Mouse (Mus musculus) embryonic facial prominence, embryonic 14.5 days (tissue): ENCODE results near the gene Cyp2d22. TPM values are rescaled to one million over a fixed set of nuclear protein-coding genes. Genes with fewer than 3 reads are reported as not detected.

Experiments
- ATAC-seq: fragments of 200-750 bp; cut with Nextera tagmentation; 2 replicates; pipeline ENCODE4 v1.8.0; 2017; ENCODE audit warnings: low read depth, moderate number of reproducible peaks, moderate TSS enrichment
- DNase-seq: peaks from one replicate; pipeline ENCODE4 v3.0.0-alpha.2; 2015; ENCODE audit warnings: low spot score
- H3K27ac ChIP-seq: fragments of 300-500 bp; sonication (generic); replicated peaks from 2 replicates; pipeline ENCODE4 v1.5.1; 2014; ENCODE audit warnings: low read depth, mild to moderate bottlenecking, low read length, moderate library complexity
- H3K27me3 ChIP-seq: fragments of 300-500 bp; sonication (generic); replicated peaks from 2 replicates; pipeline ENCODE4 v1.6.1; 2014; ENCODE audit warnings: low read length; ENCODE audit not compliant: control insufficient read depth, insufficient read depth
- H3K36me3 ChIP-seq: fragments of 300-500 bp; sonication (generic); 2 replicates; pipeline ENCODE4 v1.6.1; 2014; ENCODE audit warnings: low read length, mixed read lengths; ENCODE audit not compliant: control insufficient read depth, insufficient read depth
- H3K4me1 ChIP-seq: fragments of 300-500 bp; sonication (generic); 2 replicates; pipeline ENCODE4 v1.6.1; 2014; ENCODE audit warnings: antibody characterized with exemption, low read length; ENCODE audit not compliant: control insufficient read depth, insufficient read depth
- H3K4me2 ChIP-seq: fragments of 300-500 bp; sonication (generic); 2 replicates; pipeline ENCODE4 v1.6.1; 2014; ENCODE audit warnings: low read depth, mild to moderate bottlenecking, low read length, moderate library complexity, mixed read lengths
- H3K4me3 ChIP-seq: fragments of 300-500 bp; sonication (generic); 2 replicates; pipeline ENCODE4 v1.5.1; 2014; ENCODE audit warnings: low read depth, mild to moderate bottlenecking, low read length
- H3K9ac ChIP-seq: fragments of 300-500 bp; sonication (generic); 2 replicates; pipeline ENCODE4 v1.6.1; 2014; ENCODE audit warnings: low read depth, mild to moderate bottlenecking, low read length, moderate library complexity, mixed read lengths
- H3K9me3 ChIP-seq: fragments of 300-500 bp; sonication (generic); 2 replicates; pipeline ENCODE4 v1.6.1; 2016; ENCODE audit warnings: low read length; ENCODE audit not compliant: control insufficient read depth
- WGBS: fragments of 180-500 bp; shearing (Covaris S2); extraction: QIAGEN DNeasy Blood & Tissue Kit; methylation state at CpG from one replicate; pipeline ENCODE4 v1.1.7; 2014; 5-methylcytosine and 5-hydroxymethylcytosine counted together
- polyA plus RNA-seq: library from polyadenylated mRNA; unstranded; fragments of >200 nt; fragmentation: Nextera tagmentation; extraction: Ambion mirVana; gene quantifications from 2 replicates; pipeline ENCODE4 v1.2.1, GENCODE M21; 2014

Gene Cyp2d22
- 5.4 and 5.6 TPM in 2 replicates for polyA plus RNA-seq

- no peaks in the 10 kb centered on the region for H3K9me3 ChIP-seq
- DNase-seq (peak; percentile 85), ATAC-seq (peak; percentile 82)
- peak within 1 kb of the TSS; percentile 84 for H3K27ac ChIP-seq
- WGBS, result 2% methylated on average over 17 of the region's 24 CpGs
- peak within 1 kb of the TSS; percentile 72 for H3K9ac ChIP-seq
- H3K4me1 ChIP-seq, result peaks cover 22% of the 10 kb centered on the region
- no peaks in the 10 kb centered on the region for H3K27me3 ChIP-seq
- H3K36me3 ChIP-seq, result no peaks in the 10 kb centered on the region
- peak within 1 kb of the TSS; percentile 50 for H3K4me3 ChIP-seq
- H3K4me2 ChIP-seq, result peak within 1 kb of the TSS; percentile 69
These were observed at the start of gene Cyp2d22 for GRCm38 (mm10) chr15:82379871-82380713. Gene Cyp2d22, minus strand, starts transcription at chr15:82380260.

GRCm38 (mm10) chr15:82423471-82423870 is 43.4 kb upstream of the Cyp2d22 start:
- Histone ChIP-seq H3K9ac (no peak overlapping the region), H3K4me3 (no peak overlapping the region), H3K4me2 (no peak overlapping the region), H3K27me3 (no peaks in the 10 kb centered on the region), H3K36me3 (no peaks in the 10 kb centered on the region), H3K9me3 (peaks cover 8% of the 10 kb centered on the region; the same call in 1 of the 2 replicates), H3K4me1 (no peaks in the 10 kb centered on the region), H3K27ac (no peak overlapping the region)
- DNase-seq (no peak), ATAC-seq (no peak)
- WGBS, result 78% methylated on average over 3 of the region's 3 CpGs

- no peaks in the 10 kb centered on the region for H3K4me1 ChIP-seq
- no peaks in the 10 kb centered on the region for H3K36me3 ChIP-seq
- no peak overlapping the region for H3K9ac ChIP-seq
- no peak overlapping the region for H3K27ac ChIP-seq
- H3K27me3 ChIP-seq, result no peaks in the 10 kb centered on the region
- WGBS, result 71% methylated on average over 4 of the region's 4 CpGs
- ATAC-seq, result no peak
- H3K4me2 ChIP-seq, result no peak overlapping the region
- H3K4me3 ChIP-seq, result no peak overlapping the region
- DNase-seq, result no peak
- H3K9me3 ChIP-seq, result peaks cover 3% of the 10 kb centered on the region; the same call in 1 of the 2 replicates
These were observed 42.9 kb upstream of the Cyp2d22 start for GRCm38 (mm10) chr15:82422935-82423334.

- DNase-seq (peak; percentile 4), ATAC-seq (no peak)
- Histone ChIP-seq H3K27me3 (no peaks in the 10 kb centered on the region), H3K4me1 (no peaks in the 10 kb centered on the region), H3K27ac (no peak overlapping the region), H3K9me3 (no peaks in the 10 kb centered on the region), H3K4me3 (no peak overlapping the region), H3K4me2 (no peak overlapping the region), H3K36me3 (no peaks in the 10 kb centered on the region), H3K9ac (no peak overlapping the region)
- 55% methylated on average over 1 of the region's 1 CpGs for WGBS
These were observed 38.6 kb upstream of the Cyp2d22 start for GRCm38 (mm10) chr15:82418616-82419015.

DNA sequence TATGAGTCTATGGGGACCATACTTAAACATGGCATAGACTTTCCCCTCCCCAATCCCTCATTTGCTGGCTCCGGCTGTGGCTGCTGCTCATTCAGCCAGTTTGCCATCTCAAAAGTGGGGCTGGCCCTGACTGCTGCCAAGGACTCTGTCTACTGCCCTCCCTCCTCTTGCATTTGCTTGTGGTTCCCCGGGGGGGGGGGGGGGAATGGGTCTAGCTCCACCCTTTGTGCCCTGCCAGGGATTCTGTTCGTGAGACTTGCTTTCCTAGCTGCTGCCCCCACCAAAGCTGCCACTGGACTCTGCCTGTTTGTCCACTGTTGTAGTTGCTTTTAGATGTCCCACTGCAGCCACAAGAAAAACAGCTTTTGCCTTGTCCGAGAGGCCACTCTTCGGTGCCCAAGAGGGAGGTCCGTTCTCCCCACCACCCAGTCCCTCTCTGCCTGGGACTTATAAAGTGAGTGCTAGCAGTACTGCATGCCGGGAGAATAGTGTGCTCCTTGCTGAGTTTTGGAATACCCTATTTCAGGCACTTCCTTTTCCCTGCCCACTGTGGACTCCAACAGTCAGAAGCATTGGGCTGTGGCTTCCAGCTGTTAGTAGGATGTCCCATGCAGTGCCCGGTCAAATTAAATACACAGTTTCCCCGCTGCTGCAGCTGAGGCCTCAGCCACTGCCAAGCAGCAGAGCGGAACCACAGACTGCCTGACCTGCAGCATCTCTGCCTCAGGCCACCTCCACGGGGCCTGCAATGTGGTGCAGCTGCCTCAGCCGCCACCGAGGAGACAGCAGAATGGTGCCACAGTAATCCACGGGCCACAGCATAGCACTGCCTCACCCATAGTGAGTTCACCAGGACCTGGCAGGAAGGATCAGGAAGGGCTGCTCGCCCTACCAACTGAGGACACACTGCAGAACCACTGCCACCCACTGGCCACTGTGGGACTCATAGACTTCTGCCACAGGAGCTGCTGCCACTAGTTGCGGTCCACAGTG is 37.0 kb upstream of the Cyp2d22 start:
- DNase-seq, result peak; percentile 85
- H3K27ac ChIP-seq, result no peak overlapping the region
- no peaks in the 10 kb centered on the region for H3K36me3 ChIP-seq
- WGBS, result 26% methylated on average over 14 of the region's 16 CpGs
- H3K4me2 ChIP-seq, result peak overlapping the region; percentile 41
- no peaks in the 10 kb centered on the region for H3K4me1 ChIP-seq
- no peak overlapping the region for H3K4me3 ChIP-seq
- no peaks in the 10 kb centered on the region for H3K27me3 ChIP-seq
- H3K9ac ChIP-seq, result no peak overlapping the region
- no peaks in the 10 kb centered on the region for H3K9me3 ChIP-seq
- peak; percentile 91 for ATAC-seq

DNA sequence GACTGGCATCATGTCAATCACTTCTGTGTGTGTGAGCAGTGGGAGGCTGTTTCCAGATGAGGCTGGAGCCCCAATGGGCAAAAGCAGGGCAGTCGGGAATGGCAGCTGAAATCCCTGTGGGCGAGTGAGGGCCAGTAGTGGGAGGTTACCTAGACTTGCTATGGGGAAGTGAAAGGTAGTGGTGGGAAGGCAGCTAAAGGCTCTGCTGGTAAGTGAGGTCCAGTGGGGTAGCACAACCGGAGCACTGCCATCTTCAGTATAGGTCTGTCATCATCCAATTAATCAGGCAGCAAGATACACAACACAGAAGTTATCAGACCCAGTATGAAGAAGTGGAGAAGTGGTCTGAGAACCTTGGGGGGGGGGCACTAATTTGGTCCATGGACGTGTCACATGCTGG is 27.5 kb upstream of the Cyp2d22 start:
- ATAC-seq (no peak), DNase-seq (no peak)
- H3K9ac ChIP-seq, result no peak overlapping the region
- 76% methylated on average over 4 of the region's 4 CpGs for WGBS
- no peak overlapping the region for H3K4me2 ChIP-seq
- H3K4me3 ChIP-seq, result no peak overlapping the region
- no peaks in the 10 kb centered on the region for H3K9me3 ChIP-seq
- no peaks in the 10 kb centered on the region for H3K27me3 ChIP-seq
- H3K4me1 ChIP-seq, result no peaks in the 10 kb centered on the region
- no peaks in the 10 kb centered on the region for H3K36me3 ChIP-seq
- H3K27ac ChIP-seq, result no peak overlapping the region

DNA sequence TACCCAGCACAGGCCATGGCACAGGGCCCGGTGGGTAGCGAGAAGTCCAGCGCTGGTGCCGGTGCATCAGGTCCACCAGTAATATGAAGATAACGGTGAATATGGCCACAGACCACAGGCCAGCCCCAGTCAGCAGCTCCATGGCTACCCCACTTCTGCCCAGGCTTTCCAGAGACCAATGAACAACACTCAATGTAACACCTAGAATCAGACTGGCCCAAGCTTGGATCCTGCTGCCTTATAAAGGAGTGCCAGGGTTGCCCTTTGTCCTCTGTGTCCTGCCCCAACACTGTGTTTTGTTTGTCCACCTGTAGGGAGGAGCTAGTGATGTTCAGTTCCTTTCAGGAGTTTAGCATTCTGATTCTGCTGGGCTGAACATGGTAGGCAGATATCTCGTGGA is 26.9 kb upstream of the Cyp2d22 start, which contains the start of gene Cyp2d10:
TSS of gene Cyp2d10 (minus strand) at position 215 of the 400 bp plus-strand sequence.
- H3K9me3 ChIP-seq, result no peaks in the 10 kb centered on the region
- H3K9ac ChIP-seq, result no peak within 1 kb of the TSS
- no peak within 1 kb of the TSS for H3K4me3 ChIP-seq
- no peak for ATAC-seq
- 95% methylated on average over 6 of the region's 6 CpGs for WGBS
- H3K27me3 ChIP-seq, result no peaks in the 10 kb centered on the region
- DNase-seq, result no peak
- H3K27ac ChIP-seq, result no peak within 1 kb of the TSS
- no peak within 1 kb of the TSS for H3K4me2 ChIP-seq
- H3K36me3 ChIP-seq, result no peaks in the 10 kb centered on the region
- H3K4me1 ChIP-seq, result no peaks in the 10 kb centered on the region

DNA sequence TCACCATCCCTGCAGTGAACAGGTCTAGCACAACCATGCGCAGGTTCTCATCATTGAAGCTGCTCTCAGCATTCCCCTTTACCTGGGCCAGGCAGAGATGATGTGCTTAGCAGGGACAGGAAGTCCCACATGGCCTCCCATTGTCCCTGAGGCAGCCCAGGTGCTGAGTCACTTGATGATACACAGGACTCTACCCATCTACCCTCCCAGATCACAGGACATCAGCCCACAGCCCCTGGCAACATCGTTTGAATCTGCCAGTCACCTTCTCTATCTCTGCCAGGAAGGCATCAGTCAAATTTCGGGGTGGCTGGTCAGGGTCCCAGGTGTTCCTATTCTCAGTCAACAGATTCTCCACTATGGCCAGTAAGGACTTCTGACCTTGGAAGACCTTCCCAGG is 24.1 kb upstream of the Cyp2d22 start:
- WGBS, result 88% methylated on average over 3 of the region's 3 CpGs
- Histone ChIP-seq H3K4me3 (no peak overlapping the region), H3K27ac (no peak overlapping the region), H3K9ac (no peak overlapping the region), H3K4me2 (no peak overlapping the region), H3K4me1 (no peaks in the 10 kb centered on the region), H3K9me3 (no peaks in the 10 kb centered on the region), H3K36me3 (no peaks in the 10 kb centered on the region), H3K27me3 (no peaks in the 10 kb centered on the region)
- no peak for ATAC-seq
- DNase-seq, result no peak
